Mouse (Mus musculus) brain, embryonic 14.5 days (tissue): ENCODE results near the gene Krt79. TPM values are rescaled to one million over a fixed set of nuclear protein-coding genes. Genes with fewer than 3 reads are reported as not detected.

Source experiments
- DNase-seq: peaks from one replicate; pipeline ENCODE4 v3.0.0-alpha.2; 2011; ENCODE audit warnings: low read depth
- CTCF ChIP-seq: fragments of 200-500 bp; IDR thresholded peaks from 2 replicates; pipeline ENCODE4 v1.5.1; 2012; ENCODE audit warnings: inconsistent platforms, mild to moderate bottlenecking, moderate library complexity, borderline replicate concordance; ENCODE audit not compliant: insufficient read depth, insufficient read length; ENCODE audit errors: extremely low read depth
- POLR2A ChIP-seq: fragments of 200-500 bp; IDR thresholded peaks from 2 replicates; pipeline ENCODE4 v1.6.1; 2012; ENCODE audit warnings: mild to moderate bottlenecking, inconsistent platforms, borderline replicate concordance; ENCODE audit not compliant: poor library complexity, insufficient read depth, insufficient read length, severe bottlenecking; ENCODE audit errors: extremely low read depth
- polyA plus RNA-seq: library from polyadenylated mRNA; depleted of rRNA; stranded (reverse); fragments of >200 nt; gene quantifications from 2 replicates; pipeline ENCODE4 v1.2.3, GENCODE M21; 2012; rRNA removed

Gene Krt79
- polyA plus RNA-seq, 1 experiment = 0.23 TPM

DNA sequence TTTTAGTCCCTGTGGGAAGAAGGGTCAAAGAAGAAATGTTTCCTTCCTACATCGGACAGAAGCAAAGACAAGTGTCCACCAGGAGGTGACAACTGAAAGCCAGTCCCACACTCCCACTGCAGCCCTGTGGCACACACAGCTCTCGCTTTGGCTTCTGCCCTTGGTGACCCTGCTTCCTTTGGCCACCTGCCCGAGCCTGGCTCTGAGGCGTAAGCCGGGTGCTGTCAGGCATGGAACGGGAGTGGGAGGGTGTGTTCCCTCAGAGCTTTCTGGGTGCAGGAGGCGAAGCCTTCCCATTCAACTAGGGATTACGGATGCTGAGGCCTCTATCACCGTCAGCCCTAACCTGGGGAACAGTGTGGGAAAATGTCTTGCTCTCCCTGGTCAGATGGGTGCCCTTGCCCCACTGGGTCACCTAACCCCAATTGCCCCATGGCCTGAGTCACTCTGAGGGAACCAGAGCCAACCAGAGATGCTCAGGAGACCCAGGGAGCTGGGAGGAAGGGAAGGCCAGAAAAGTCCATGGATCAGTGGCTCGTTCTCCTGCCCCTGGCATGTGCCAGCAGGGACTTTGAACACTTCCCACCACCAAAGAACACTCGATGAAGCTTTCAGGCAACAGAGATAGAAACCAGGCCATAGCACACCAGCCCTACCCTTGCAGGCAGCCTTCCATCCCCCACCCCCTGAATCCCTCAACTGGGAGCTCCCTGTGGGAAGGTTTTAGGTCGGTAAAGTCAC is 12.6 kb downstream of the Krt79 start:
- DNase-seq = no peak

DNA sequence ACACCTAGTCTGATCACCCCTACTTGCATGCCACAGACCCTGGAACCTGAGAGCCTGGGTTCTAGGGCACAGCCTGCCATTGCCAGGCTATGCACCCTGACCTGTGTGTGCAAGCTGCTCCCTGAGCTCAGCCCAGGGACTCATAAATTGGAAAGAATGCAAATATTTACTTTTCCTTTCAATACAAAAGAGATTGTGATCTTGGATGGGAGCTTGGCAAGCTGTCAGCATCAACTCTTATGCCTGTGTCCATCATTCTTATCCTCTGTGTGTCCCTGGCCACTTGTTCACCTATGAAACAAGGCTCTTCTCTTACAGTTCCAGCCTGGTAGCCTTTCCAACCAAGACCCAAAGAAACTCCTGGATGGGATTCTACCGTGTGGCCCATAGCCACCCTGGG is 15.1 kb downstream of the Krt79 start:
- DNase-seq = no peak
- TF ChIP-seq CTCF (no peak), POLR2A (no peak)

More for the DNA sequence above, 12.6 kb downstream of the Krt79 start:
- TF ChIP-seq POLR2A (no peak), CTCF (no peak)

DNA sequence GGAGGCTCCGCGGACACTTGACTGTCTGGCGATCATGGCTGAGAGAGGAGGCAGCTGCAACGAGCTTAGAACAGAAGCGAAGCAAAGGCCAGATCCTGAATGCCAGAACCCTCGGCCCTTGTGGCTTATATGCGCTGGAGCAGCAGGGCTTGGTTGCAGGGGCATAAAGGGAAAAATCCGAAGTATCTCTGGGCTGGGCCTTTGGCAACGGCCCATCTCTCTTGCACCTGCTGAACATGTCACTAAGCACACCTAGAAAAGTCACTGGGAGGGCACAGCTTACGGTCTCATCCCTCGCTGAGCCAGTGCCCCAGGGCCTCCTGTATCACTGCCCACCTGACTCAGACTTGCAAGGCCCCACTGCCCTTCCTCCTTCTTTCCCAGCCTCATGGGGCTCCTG is 15.5 kb downstream of the Krt79 start, which contains the start of gene Krt4:
TSS of gene Krt4 (minus strand) at position 101 of the 400 bp plus-strand sequence.
- no peak for TF ChIP-seq CTCF
- no peak for DNase-seq

GRCm38 (mm10) chr15:101922296-101922695 is 17.8 kb downstream of the Krt79 start:
- DNase-seq = no peak
- TF ChIP-seq CTCF (no peak), POLR2A (no peak)

DNA sequence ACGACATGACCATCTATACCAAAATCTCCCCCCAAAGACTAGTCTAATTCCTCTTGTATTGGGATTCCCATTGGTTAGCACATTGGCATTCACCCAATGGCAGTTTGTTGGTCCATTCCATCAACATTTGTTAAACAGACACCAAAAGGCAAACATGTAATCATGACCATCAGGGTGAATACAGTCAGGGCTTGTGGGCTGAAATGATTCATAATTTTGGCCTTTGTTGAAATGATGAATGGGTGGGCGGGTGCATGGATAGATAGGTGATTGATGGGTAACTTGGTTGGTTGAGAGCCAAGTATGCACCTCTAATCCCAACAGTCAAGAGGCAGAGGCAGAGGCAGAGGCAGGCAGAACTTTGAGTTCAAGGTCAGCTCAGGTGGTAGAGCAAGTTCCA is 24.1 kb downstream of the Krt79 start:
- TF ChIP-seq POLR2A = no peak
- TF ChIP-seq CTCF = no peak
- no peak for DNase-seq

DNA sequence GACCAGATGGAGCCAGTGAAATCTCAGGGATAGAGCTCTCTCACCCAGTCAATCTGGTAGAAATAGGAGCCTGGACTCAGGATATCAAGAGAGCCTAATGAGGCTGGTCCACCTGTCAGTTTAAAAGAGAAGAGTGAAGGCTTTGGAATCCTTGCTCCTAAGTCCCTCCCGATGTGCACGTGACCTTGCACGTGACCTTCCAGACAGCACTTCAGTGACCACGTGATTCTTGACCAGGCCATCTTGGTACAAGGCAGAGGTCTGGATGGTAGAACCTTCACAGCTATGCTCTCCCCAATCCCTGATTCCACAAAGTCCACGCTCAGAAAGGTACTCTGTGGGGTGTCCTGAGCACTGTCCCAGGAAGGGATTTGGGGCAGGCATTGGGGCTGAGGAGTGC is 35.3 kb downstream of the Krt79 start:
- no peak for TF ChIP-seq CTCF
- no peak for TF ChIP-seq POLR2A

DNA sequence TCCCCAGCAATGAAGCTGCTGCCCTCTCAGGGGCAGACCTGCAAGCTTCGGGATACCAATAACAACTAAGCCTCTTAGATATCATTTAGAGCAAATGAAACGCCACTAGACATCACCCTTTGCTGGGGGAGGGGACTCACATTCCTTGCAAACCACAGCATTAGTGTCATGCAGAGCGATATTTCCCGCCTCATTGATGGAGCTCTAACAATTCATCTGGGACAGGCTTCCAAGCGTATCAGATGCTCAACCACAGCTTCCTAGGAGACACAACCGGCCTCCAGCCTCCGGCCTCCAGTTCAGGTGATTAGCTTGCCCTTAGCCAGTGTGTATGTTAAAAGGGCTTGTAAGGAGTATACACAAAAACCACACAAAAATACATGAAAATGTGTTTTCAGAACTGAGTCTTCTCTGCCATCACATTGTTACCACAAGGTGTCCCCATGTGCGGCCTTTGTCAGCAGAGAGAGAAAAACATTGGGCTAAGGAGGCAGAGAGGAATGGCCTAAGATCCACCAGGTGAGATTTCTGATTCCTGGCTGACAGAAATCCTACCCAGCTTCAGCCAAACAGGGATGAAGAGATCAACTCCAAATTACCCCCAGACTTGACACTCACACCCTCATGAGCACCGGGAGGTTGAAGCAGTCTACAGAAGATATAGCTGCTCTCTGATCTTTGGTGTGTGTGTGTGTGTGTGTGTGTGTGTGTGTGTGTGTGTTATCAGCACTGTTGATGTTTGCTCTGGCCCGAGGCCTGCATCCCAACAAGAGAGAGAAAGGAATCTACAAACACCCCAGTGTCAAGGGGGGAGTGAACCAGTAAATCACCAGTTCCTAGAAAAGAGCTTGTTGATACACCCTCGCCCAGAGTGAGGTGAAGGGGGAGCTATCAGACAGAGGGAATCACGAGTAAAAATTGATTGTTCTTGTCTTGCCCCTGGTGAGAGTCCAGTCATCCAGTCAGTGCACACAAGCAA is 37.7 kb downstream of the Krt79 start:
- no peak for DNase-seq
- TF ChIP-seq POLR2A = no peak
- TF ChIP-seq CTCF = peak; percentile 6; the same call in 1 of the 2 replicates

More for the DNA sequence above, 35.3 kb downstream of the Krt79 start:
- DNase-seq = no peak

GRCm38 (mm10) chr15:101895216-101895615 is 44.9 kb downstream of the Krt79 start:
- no peak for DNase-seq
- TF ChIP-seq POLR2A (no peak), CTCF (no peak)

DNA sequence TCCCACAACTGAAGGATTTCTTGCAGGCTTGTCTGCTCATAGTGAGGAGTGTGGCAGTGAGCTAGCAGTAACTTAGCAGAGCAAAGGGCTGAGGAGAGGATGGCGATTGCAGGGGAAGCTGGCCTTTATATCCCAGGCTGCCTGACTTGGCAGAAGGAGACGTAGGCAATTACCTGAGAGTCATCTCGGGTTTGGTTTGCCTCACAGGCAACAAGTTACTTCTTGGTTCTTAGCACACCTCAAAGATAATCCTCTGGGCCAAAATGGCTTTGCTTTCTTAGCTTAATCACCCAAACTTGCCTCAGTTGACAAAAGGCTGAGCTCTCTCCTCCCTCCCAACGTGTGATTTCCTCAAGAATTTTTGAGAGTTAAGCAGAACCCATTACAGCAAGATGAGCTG is 47.3 kb downstream of the Krt79 start, which contains the start of gene Krt76:
TSS of gene Krt76 (minus strand) at position 101 of the 400 bp plus-strand sequence.
- no peak for DNase-seq
- TF ChIP-seq POLR2A (no peak), CTCF (no peak)

DNA sequence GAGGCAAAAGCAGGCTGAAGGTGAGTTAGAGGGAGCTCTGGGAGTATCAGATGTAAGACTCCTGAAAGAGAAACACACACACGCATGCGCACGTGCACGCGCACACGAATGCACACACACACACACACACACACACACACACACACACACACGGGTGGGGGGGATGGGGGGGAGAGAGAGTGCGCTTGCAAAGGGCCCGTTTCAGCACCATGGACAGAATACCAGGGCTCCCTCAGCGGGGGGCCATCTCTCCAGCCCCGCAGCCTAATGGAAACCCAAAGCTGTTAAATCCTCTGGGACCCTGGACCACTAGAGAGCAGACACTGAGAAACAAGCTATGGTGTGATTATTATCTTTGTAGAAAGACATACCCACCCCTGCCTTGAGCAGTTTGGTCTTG is 60.3 kb downstream of the Krt79 start:
- DNase-seq = peak; percentile 40
- TF ChIP-seq POLR2A (no peak), CTCF (no peak)

Other genes with a start within 250 kb of the Krt79 start
- gene Krt6a, start 246.0 kb downstream of the Krt79 start, polyA plus RNA-seq = 0.29 and 0.57 TPM in 2 replicates
- 33.7 and 53.0 TPM in 2 replicates for gene Krt5, start 227.4 kb downstream of the Krt79 start, polyA plus RNA-seq
- 0.09 and 0.18 TPM in 2 replicates for gene Krt71, start 197.2 kb downstream of the Krt79 start, polyA plus RNA-seq
- gene Krt72, start 153.9 kb downstream of the Krt79 start, polyA plus RNA-seq = 0.04 and 0.08 TPM in 2 replicates
- gene Krt73, start 138.0 kb downstream of the Krt79 start, polyA plus RNA-seq = 0.78 and 0.98 TPM in 2 replicates
- not detected in 2 replicates for gene Krt2, start 122.2 kb downstream of the Krt79 start, polyA plus RNA-seq
- 14.9 and 19.4 TPM in 2 replicates for gene Krt1, start 89.5 kb downstream of the Krt79 start, polyA plus RNA-seq
- 0.53 and 2.3 TPM in 2 replicates for gene Krt77, start 70.6 kb downstream of the Krt79 start, polyA plus RNA-seq
- gene Krt76, start 47.4 kb downstream of the Krt79 start, polyA plus RNA-seq = not detected in 2 replicates
- gene Krt4, start 15.6 kb downstream of the Krt79 start, polyA plus RNA-seq = 2.3 and 2.6 TPM in 2 replicates
- gene Krt78, start 14.0 kb upstream of the Krt79 start, polyA plus RNA-seq = 0.03 TPM in 1 of 2 replicates, not detected in the other
- gene Krt8, start 64.2 kb upstream of the Krt79 start, polyA plus RNA-seq = 2.0 and 3.7 TPM in 2 replicates
- 1.9 and 3.9 TPM in 2 replicates for gene Krt18, start 87.9 kb upstream of the Krt79 start, polyA plus RNA-seq
- gene Eif4b, start 133.4 kb upstream of the Krt79 start, polyA plus RNA-seq = 123 and 173 TPM in 2 replicates
- 10.2 and 18.8 TPM in 2 replicates for gene Tns2, start 160.1 kb upstream of the Krt79 start, polyA plus RNA-seq
- 63.8 and 64.6 TPM in 2 replicates for gene Spryd3, start 195.9 kb upstream of the Krt79 start, polyA plus RNA-seq
- 0.57 and 0.83 TPM in 2 replicates for gene Igfbp6, start 204.0 kb upstream of the Krt79 start, polyA plus RNA-seq
- gene Soat2, start 210.2 kb upstream of the Krt79 start, polyA plus RNA-seq = 0.15 and 0.18 TPM in 2 replicates